Mouse (Mus musculus) mouse embryonic stem cell (cell line): ENCODE data around the gene Cdk5rap3.

Source experiments
- in situ Hi-C, 2 experiments: fragments of 300-500 bp; cut with MboI; formaldehyde crosslinking; loops; 1 replicate in 1 of 2; 3 replicates in 1 of 2; pipeline ENCODE4 v1.14.3; 2019 to 2020; ENCODE audit warnings: low sequenced_read_pairs in 2 of 2, low pct_unique_long_range_greater_than_20kb in 1 of 2, mixed read lengths in 1 of 2; ENCODE audit not compliant: unreplicated experiment in 1 of 2

The Cdk5rap3 gene

GRCm38 (mm10) chr11:96873601-96874140 is 42.6 kb downstream of the Cdk5rap3 start:
- in situ Hi-C loops = loop anchor here (5.0 to 25.0 kb wide), 3 partner anchors 39 to 561 kb away; partner anchors contain the start of genes Hoxb3 (in 2 of the 2), Hoxb4 (in 2 of the 2) and Hoxb5 (in 2 of the 2)

- in situ Hi-C loops = loop anchor here (5.0 to 25.0 kb wide), 3 partner anchors 40 to 560 kb away; partner anchors contain the start of genes Hoxb3 (in 2 of the 2), Hoxb4 (in 2 of the 2) and Hoxb5 (in 2 of the 2)
Measured at GRCm38 (mm10) chr11:96872441-96873379, 43.6 kb downstream of the Cdk5rap3 start.

GRCm38 (mm10) chr11:96867149-96867548 is 49.1 kb downstream of the Cdk5rap3 start:
- in situ Hi-C loops = loop anchor here (5.0 to 25.0 kb wide), 4 partner anchors 45 to 555 kb away; partner anchors contain the start of genes Hoxb3 (in 2 of the 2), Hoxb4 (in 2 of the 2), Hoxb5 (in 2 of the 2) and Snx11 (in 1 of the 2)

GRCm38 (mm10) chr11:96863206-96863995 is 52.9 kb downstream of the Cdk5rap3 start:
- in situ Hi-C loops = loop anchor here (10.0 to 25.0 kb wide), 3 partner anchors 89 to 551 kb away; partner anchors contain the start of genes Hoxb3 (in 2 of the 2), Hoxb4 (in 2 of the 2), Hoxb5 (in 2 of the 2) and Snx11 (in 1 of the 2)

GRCm38 (mm10) chr11:96862534-96862933 is 53.8 kb downstream of the Cdk5rap3 start:
- in situ Hi-C loops = loop anchor here (10.0 to 25.0 kb wide), 3 partner anchors 88 to 550 kb away; partner anchors contain the start of genes Hoxb3 (in 2 of the 2), Hoxb4 (in 2 of the 2), Hoxb5 (in 2 of the 2) and Snx11 (in 1 of the 2)

- in situ Hi-C loops = loop anchor here (10.0 to 25.0 kb wide), 3 partner anchors 87 to 550 kb away; partner anchors contain the start of genes Hoxb3 (in 2 of the 2), Hoxb4 (in 2 of the 2), Hoxb5 (in 2 of the 2) and Snx11 (in 1 of the 2)
Measured at GRCm38 (mm10) chr11:96861878-96862289, 54.4 kb downstream of the Cdk5rap3 start.

- in situ Hi-C loops = loop anchor here (10.0 to 25.0 kb wide), 3 partner anchors 87 to 549 kb away; partner anchors contain the start of genes Hoxb3 (in 2 of the 2), Hoxb4 (in 2 of the 2), Hoxb5 (in 2 of the 2) and Snx11 (in 1 of the 2)
Measured at GRCm38 (mm10) chr11:96861446-96861845, 54.9 kb downstream of the Cdk5rap3 start.

- in situ Hi-C loops = loop anchor here (10.0 to 25.0 kb wide), 3 partner anchors 86 to 548 kb away; partner anchors contain the start of genes Hoxb3 (in 2 of the 2), Hoxb4 (in 2 of the 2), Hoxb5 (in 2 of the 2) and Snx11 (in 1 of the 2)
Measured at GRCm38 (mm10) chr11:96860564-96860963, 55.7 kb downstream of the Cdk5rap3 start.

GRCm38 (mm10) chr11:96859635-96860034 is 56.7 kb downstream of the Cdk5rap3 start:
- in situ Hi-C loops = loop anchor here (10.0 to 25.0 kb wide), 4 partner anchors 85 to 547 kb away; partner anchors contain the start of genes Hoxb3 (in 2 of the 2), Hoxb4 (in 2 of the 2), Hoxb5 (in 2 of the 2) and Snx11 (in 1 of the 2)

- in situ Hi-C loops = loop anchor here (10.0 to 25.0 kb wide), 3 partner anchors 103 to 545 kb away; partner anchors contain the start of genes Hoxb3 (in 2 of the 2), Hoxb4 (in 2 of the 2) and Hoxb5 (in 2 of the 2)
Measured at GRCm38 (mm10) chr11:96857446-96857845, 58.9 kb downstream of the Cdk5rap3 start.
